Mouse (Mus musculus) spleen, embryonic (tissue): ENCODE data around the gene Apol7c.
"Not testable (repeated sequence)": the region's sequence is repeated elsewhere in the genome, so short reads cannot be mapped to it uniquely, and the experiment has no call there.

Experiments
- CTCF ChIA-PET: fragments of 350-600 bp; sonication (Branson Sonifier 250); formaldehyde crosslinking; loops from one replicate; lab custom pipeline; 2022; lab: Charles Lee

The Apol7c gene

GRCm38 (mm10) chr15:77533216-77533615, at the start of gene Apol7c:
Apol7c (minus strand) TSS chr15:77533316.
- CTCF ChIA-PET, result no interaction called here

GRCm38 (mm10) chr15:77581681-77582080, 48.6 kb upstream of the Apol7c start:
- CTCF ChIA-PET, result no interaction called here

DNA sequence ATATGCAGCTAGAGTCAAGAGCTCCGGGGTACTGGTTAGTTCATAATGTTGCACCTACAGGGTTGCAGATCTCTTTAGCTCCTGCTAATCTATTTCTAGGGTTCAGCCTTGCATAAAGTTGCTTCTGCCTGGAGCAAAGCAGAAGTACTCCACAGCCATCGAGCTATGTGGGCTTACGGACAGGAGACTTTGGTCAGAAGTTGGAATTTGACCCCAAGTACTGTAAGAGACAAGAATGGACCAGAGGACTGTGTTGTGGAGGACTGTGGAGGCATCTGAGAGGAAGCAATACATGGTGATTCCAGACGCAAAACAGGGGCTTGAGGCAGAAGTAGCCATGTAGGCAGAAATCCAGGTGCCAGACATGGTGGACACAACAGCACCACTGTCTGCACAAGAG, 46.2 kb upstream of the Apol7c start:
- CTCF ChIA-PET, result no interaction called here

- CTCF ChIA-PET, result no interaction called here
Observed at GRCm38 (mm10) chr15:77578801-77579200, 45.7 kb upstream of the Apol7c start.

- CTCF ChIA-PET, result no interaction called here
Observed at GRCm38 (mm10) chr15:77563219-77563618, 30.1 kb upstream of the Apol7c start.

DNA sequence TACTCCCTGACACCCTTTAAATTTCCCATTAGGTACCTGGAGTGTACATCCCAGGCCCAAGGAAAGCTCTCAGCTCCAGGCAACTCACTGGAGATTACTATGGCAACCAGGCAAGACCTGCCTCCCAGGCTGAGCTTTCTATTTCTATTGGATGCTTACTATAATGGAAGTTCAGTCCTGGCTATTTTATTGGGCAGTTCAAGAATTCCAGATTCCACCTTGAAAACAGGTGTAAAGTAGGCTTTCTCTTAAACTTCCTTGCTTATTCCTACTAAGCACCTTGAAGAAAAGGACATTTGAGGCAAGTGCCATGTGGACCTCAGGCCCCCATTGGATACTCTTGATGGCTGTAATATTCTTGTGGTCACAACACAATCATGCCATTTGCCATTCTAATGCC, 28.7 kb upstream of the Apol7c start, which contains the start of gene 1700025B11Rik:
Gene 1700025B11Rik, minus strand, starts transcription at position 101 of the 400 bp plus-strand sequence.
- CTCF ChIA-PET, result no interaction called here

- CTCF ChIA-PET, result not testable (repeated sequence)
Observed at GRCm38 (mm10) chr15:77539221-77539620, 6.1 kb upstream of the Apol7c start.

- CTCF ChIA-PET, result not testable (repeated sequence)
Observed at GRCm38 (mm10) chr15:77523186-77523843, 9.8 kb downstream of the Apol7c start.

DNA sequence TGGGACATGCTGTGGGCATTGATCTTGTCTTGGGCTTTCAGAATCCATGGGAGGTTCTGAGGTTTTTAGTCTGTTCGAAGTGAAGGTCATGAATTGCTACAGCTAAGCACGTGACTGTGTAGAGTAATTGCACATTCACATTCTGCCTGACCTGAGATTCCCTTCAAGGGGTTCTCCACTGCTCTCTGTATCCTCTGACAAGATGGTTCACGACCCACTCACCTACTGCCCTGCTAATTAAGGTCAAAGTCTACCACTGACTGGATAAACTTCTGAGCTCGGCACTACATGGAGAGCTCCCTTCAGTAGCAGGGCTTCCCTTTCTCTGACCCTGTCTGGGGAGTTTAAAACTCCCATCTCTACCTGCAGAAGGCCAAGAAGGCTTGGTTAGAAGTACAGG, 12.5 kb downstream of the Apol7c start:
- CTCF ChIA-PET, result not testable (repeated sequence)

DNA sequence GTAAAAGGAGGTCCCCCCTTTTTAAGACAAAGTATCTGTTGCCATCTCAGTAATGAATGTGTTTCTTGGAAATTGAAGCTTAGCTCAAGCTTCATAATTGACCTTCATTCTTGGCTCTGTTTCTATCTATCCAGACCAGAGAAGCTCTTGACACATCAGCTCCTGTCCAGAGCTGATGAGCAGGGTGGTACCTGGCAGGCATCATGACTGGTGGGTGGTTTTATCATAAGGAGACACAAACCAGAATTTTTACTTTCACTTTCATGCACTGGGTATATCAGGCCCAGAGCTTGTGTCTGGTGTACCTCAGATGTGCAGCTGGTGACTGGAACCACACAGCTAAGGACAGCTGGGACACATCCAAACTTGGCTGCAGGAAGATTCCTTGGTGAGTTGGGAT, 25.1 kb downstream of the Apol7c start, which contains the start of gene Apol11a:
Gene Apol11a, plus strand, starts transcription at position 306 of the 400 bp plus-strand sequence.
- CTCF ChIA-PET, result not testable (repeated sequence)

- CTCF ChIA-PET, result not testable (repeated sequence)
Observed at GRCm38 (mm10) chr15:77494694-77495093, 38.4 kb downstream of the Apol7c start.

DNA sequence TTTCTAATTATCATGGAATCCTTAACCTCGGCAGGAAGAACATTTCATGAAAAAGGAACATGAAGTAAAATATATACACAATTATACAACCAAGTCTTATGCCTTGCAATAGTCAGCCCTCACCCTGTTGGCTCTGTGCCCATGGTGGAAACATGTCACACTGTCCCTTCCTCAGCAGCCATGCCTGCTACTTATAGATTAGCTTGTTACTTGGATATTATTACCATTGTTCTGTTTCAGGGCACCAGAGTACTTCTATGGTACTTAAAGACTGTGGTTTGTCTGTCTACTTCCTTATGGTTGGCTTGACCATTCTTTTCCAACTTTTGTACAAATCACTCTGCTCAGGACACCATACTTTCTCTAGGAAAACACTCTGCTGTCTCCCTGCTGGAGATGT, 39.9 kb downstream of the Apol7c start:
- CTCF ChIA-PET, result not testable (repeated sequence)

- CTCF ChIA-PET, result no interaction called here
Observed at GRCm38 (mm10) chr15:77482140-77482794, 50.8 kb downstream of the Apol7c start.

- CTCF ChIA-PET, result not testable (repeated sequence)
Observed at GRCm38 (mm10) chr15:77476693-77477092, 56.4 kb downstream of the Apol7c start, which contains the start of gene Apol10a. Apol10a (plus strand) TSS chr15:77477047.
